Mouse (Mus musculus) lung, postnatal 0 days (tissue): Measurements from ENCODE around the gene Eps8l1. TPM values are rescaled to one million over a fixed set of nuclear protein-coding genes. Genes with fewer than 3 reads are reported as not detected.
A peak's percentile ranks its signal among the peaks of the same experiment; 100 is the strongest.
"Not testable (repeated sequence)": the region's sequence is repeated elsewhere in the genome, so short reads cannot be mapped to it uniquely, and the experiment has no call there.

Experiments used
- ATAC-seq: fragments of 200-750 bp; cut with Nextera tagmentation; 2 replicates; pipeline ENCODE4 v1.8.0; 2017; ENCODE audit warnings: moderate library complexity
- DNase-seq: peaks from one replicate; pipeline ENCODE4 v3.0.0-alpha.2; 2016; ENCODE audit warnings: low spot score
- H3K27ac ChIP-seq: fragments of 300-500 bp; sonication (generic); 2 replicates; pipeline ENCODE4 v1.5.1; 2014; ENCODE audit warnings: antibody characterized with exemption, mild to moderate bottlenecking, low read length, mixed read lengths
- H3K27me3 ChIP-seq: fragments of 300-500 bp; sonication (generic); replicated peaks from 2 replicates; pipeline ENCODE4 v1.6.1; 2014; ENCODE audit warnings: low read length, mixed read lengths; ENCODE audit not compliant: insufficient read depth
- H3K36me3 ChIP-seq: fragments of 300-500 bp; sonication (generic); 2 replicates; pipeline ENCODE4 v1.6.1; 2014; ENCODE audit warnings: low read length, mixed read lengths; ENCODE audit not compliant: insufficient read depth
- H3K4me1 ChIP-seq: fragments of 300-500 bp; sonication (generic); 2 replicates; pipeline ENCODE4 v1.6.1; 2014; ENCODE audit warnings: antibody characterized with exemption, low read depth, low read length, mixed read lengths; ENCODE audit not compliant: insufficient read depth
- H3K4me2 ChIP-seq: fragments of 300-500 bp; sonication (generic); replicated peaks from 2 replicates; pipeline ENCODE4 v1.6.1; 2014; ENCODE audit warnings: low read depth, mild to moderate bottlenecking, low read length, moderate library complexity, mixed read lengths
- H3K4me3 ChIP-seq: fragments of 300-500 bp; sonication (generic); 2 replicates; pipeline ENCODE4 v1.5.1; 2014; ENCODE audit warnings: low read depth, low read length
- H3K9ac ChIP-seq: fragments of 300-500 bp; sonication (generic); replicated peaks from 2 replicates; pipeline ENCODE4 v1.6.1; 2014; ENCODE audit warnings: low read depth, mild to moderate bottlenecking
- H3K9me3 ChIP-seq: fragments of 300-500 bp; sonication (generic); 2 replicates; pipeline ENCODE4 v1.6.1; 2016; ENCODE audit warnings: low read length, mixed read lengths
- CTCF ChIP-seq: IDR thresholded peaks from 2 replicates; pipeline ENCODE4 v1.5.1; 2016; ENCODE audit warnings: antibody characterized with exemption, mild to moderate bottlenecking
- EP300 ChIP-seq: IDR thresholded peaks from 2 replicates; pipeline ENCODE4 v1.6.1; 2016; ENCODE audit warnings: antibody characterized with exemption, mild to moderate bottlenecking, control low read depth
- WGBS: fragments of 180-500 bp; shearing (Covaris S2); extraction: QIAGEN DNeasy Blood & Tissue Kit; methylation state at CpG from one replicate; pipeline ENCODE4 v1.1.7; 2014; 5-methylcytosine and 5-hydroxymethylcytosine counted together
- polyA plus RNA-seq: library from polyadenylated mRNA; unstranded; fragments of >200 nt; fragmentation: Nextera tagmentation; extraction: Ambion mirVana; gene quantifications from 2 replicates; pipeline ENCODE4 v1.2.1, GENCODE M21; 2015

Eps8l1 gene
- 15.0 and 22.5 TPM in 2 replicates for polyA plus RNA-seq

DNA sequence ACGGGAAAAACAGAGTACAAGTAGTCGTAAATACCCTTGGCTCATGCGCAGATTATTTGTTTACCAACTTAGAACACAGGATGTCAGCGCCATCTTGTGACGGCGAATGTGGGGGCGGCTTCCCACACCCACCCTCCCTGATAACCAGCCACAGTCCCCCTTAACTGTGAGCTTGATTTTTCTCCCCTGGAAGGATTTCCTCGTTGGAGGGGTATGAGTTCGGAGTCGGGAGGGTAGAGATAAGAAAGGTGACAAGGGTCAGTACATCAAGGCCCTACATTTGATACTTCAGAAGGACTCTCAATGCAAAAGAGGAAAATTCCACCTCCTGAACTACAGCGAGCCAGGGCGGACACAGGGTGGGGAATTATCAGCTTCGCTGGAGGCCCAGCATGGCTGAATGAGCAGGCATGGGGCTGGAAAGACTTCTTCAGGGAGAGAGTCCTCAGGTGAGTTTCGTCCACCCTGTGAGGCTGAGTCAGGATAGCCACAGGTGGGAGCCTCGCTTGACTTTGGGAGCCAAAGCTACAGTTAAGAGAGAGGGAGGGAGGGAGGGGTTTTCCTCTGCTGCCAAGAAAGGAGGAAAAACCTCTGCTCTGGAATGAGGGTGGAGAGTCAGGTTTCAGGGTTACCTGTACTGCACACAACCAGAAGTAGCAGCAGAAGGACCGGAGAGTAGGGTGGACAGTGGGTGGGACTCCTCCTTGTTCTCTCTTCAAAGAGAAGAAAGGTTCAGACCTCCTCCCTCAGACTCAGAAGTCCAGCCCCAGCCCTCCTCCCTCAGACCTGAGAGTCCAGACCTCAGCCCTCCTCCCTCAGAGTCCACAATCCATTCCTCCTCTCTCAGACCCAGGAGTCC lies at the start of gene Eps8l1:
TSS of gene Eps8l1 (plus strand) at position 99 of the 859 bp plus-strand sequence.
- Histone ChIP-seq H3K9me3 (no peaks in the 10 kb centered on the region), H3K4me3 (peak within 1 kb of the TSS; percentile 31; the same call in 1 of the 2 replicates), H3K4me2 (peak within 1 kb of the TSS; percentile 44), H3K36me3 (no peaks in the 10 kb centered on the region), H3K4me1 (0 out of 2 replicates have a peak, but pooled peaks cover 4% of the 10 kb centered on the region), H3K9ac (peak within 1 kb of the TSS; percentile 50; the same call in 1 of the 2 replicates), H3K27me3 (no peaks in the 10 kb centered on the region), H3K27ac (peak within 1 kb of the TSS; percentile 91)
- ATAC-seq (peak; percentile 77), DNase-seq (peak; percentile 90)
- 0 out of 2 replicates have a peak, but pooled peaks have one; percentile 42 for TF ChIP-seq EP300
- TF ChIP-seq CTCF: no peak
- WGBS: 43% methylated on average over 13 of the region's 16 CpGs

DNA sequence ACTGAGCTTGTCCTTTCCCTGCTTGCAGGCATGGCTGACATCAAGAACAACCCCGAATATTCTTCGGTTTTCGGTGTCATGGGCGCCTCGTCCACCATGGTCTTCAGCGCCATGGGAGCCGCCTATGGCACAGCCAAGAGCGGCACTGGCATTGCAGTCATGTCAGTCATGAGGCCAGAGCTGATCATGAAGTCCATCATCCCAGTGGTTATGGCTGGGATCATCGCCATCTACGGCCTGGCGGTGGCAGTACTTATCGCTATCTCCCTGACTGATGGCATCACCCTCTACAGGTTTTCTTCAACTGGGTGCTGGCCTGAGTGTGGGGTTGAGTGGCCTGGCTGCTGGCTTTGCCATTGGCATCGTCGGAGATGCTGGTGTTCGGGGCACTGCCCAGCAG lies 48.1 kb upstream of the Eps8l1 start:
- not testable (repeated sequence) for H3K27me3 ChIP-seq, H3K9ac ChIP-seq, H3K9me3 ChIP-seq, H3K4me2 ChIP-seq, DNase-seq, H3K4me1 ChIP-seq, H3K27ac ChIP-seq, H3K4me3 ChIP-seq, H3K36me3 ChIP-seq, ATAC-seq
- 91% methylated on average over 15 of the region's 15 CpGs for WGBS

DNA sequence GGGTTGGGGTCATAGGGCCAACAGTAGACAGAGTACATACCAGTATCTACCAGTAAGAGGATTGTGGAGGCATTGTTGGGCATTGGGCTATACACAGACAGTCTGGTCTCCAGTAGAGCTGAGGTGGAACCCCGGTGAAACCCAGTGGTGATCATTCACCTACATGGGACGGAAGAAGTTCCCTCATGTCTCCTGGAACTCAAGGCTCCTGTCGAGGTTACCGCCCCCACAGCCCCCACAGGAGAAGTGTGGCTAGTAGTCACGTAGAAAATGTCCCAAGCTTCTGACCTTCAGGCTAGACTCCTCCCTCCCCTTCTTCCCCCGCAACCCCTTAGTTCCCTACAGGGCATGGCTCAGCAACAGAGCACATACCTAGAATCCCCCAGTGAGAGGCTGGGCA lies 40.8 kb upstream of the Eps8l1 start:
- no peak for DNase-seq

DNA sequence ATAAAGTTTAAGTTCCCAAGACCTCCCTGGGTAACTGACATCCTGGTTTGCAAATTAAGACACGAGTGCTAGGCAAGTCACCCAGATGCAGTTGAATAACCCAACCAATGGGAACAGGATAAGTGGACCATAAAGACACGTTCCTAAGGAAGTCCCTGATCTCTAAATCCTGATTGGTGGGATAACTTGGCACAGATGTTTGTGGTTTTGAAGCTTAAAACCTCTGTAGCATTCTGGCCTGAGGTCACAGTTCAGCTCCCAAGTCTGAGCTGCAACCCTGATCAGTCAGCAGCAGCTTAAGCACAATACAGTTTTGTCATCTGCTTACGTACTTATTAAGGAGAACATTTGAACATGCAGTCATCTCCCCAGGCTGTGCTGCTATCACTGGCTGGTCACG lies 40.2 kb upstream of the Eps8l1 start:
- no peak for DNase-seq
- TF ChIP-seq EP300 (no peak), CTCF (no peak)

More for the DNA sequence above, 40.8 kb upstream of the Eps8l1 start:
- Histone ChIP-seq H3K27me3 (no peaks in the 10 kb centered on the region), H3K4me2 (no peak overlapping the region), H3K4me1 (no peaks in the 10 kb centered on the region), H3K4me3 (no peak overlapping the region), H3K9ac (no peak overlapping the region), H3K36me3 (no peaks in the 10 kb centered on the region), H3K9me3 (no peaks in the 10 kb centered on the region), H3K27ac (no peak overlapping the region)
- no peak for TF ChIP-seq EP300
- TF ChIP-seq CTCF: no peak
- no peak for ATAC-seq
- 78% methylated on average over 6 of the region's 6 CpGs for WGBS

DNA sequence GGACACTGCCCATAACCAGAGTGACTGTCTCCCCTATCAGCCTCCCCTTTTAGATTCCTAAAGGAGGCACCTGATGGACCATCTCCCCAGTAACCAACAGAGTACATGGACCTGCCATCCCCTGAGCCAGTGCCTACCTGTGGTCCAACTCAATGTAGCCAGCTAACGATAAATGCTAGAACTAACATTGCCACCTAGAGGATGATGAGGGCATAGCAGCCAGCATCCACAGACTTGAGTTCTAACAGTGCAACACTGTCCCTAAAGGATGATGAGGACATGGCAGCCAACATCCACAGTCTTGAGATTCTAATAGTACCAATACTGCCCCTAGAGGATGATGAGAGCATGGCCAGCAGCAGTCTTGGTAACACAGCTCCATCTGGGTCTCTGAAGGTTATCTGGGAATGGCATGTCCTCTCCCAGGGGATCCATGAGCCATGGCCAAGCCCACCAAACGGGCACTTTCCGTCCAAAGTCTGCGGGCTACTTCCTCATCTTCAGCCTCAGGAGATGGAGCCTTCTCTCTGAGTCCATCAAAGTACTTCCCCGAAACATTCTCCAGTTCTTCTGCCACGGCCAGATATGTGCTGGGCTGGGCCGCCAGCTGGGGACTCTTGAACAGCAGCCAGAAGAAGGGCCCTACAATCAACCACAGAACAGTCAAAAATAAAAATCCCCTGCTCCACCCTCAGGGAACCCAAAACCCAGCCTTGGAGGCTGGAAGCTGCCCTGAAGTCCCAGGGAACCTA lies 33.1 kb upstream of the Eps8l1 start:
- Histone ChIP-seq H3K4me2 (no peak overlapping the region), H3K4me1 (no peaks in the 10 kb centered on the region), H3K36me3 (peaks cover 14% of the 10 kb centered on the region; the same call in 1 of the 2 replicates), H3K4me3 (no peak overlapping the region), H3K27ac (no peak overlapping the region), H3K9me3 (no peaks in the 10 kb centered on the region), H3K27me3 (no peaks in the 10 kb centered on the region), H3K9ac (no peak overlapping the region)
- WGBS: 62% methylated on average over 7 of the region's 7 CpGs
- peak; percentile 100 for TF ChIP-seq CTCF
- TF ChIP-seq EP300: no peak
- DNase-seq: peak; percentile 97
- peak; percentile 96 for ATAC-seq

More for the DNA sequence above, 40.2 kb upstream of the Eps8l1 start:
- H3K4me1 ChIP-seq: no peaks in the 10 kb centered on the region
- H3K27ac ChIP-seq: no peak overlapping the region
- 49% methylated on average over 4 of the region's 4 CpGs for WGBS
- H3K9ac ChIP-seq: no peak overlapping the region
- no peaks in the 10 kb centered on the region for H3K9me3 ChIP-seq
- no peak overlapping the region for H3K4me3 ChIP-seq
- H3K36me3 ChIP-seq: 0 out of 2 replicates have a peak, but pooled peaks cover 5% of the 10 kb centered on the region
- ATAC-seq: no peak
- no peak overlapping the region for H3K4me2 ChIP-seq
- H3K27me3 ChIP-seq: no peaks in the 10 kb centered on the region

DNA sequence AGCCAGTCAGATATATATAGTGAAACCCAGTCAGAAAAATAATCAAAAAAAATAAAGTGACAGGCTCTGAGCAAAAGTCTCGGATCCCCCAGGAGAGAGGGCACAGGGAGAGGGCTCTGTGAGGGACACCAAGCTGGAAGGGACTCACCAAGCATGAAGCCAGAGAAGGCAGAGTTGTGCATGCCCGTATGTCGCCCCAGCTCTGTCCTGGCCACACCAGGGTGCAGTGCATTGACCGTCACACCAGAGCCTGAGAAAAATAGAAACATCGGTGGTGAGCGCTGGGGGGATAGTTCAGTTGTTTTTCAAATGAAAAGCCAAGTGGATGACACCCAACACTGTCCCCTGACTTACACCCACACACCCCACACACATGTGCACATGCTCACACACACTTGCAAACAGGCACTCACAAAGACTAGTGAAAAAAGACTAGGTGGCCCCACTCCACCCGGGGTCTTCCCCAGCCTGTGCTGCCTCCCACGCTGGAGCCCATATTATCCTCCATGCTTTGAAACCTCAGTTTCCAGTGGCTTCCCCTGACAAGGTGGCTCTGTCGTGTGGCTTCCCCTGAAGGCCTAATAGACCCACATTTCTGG lies 30.1 kb upstream of the Eps8l1 start:
- 93% methylated on average over 9 of the region's 9 CpGs for WGBS
- Histone ChIP-seq H3K9me3 (no peaks in the 10 kb centered on the region), H3K4me2 (no peak overlapping the region), H3K36me3 (peaks cover 12% of the 10 kb centered on the region; the same call in 1 of the 2 replicates), H3K4me3 (no peak overlapping the region), H3K27ac (no peak overlapping the region), H3K27me3 (no peaks in the 10 kb centered on the region), H3K9ac (no peak overlapping the region), H3K4me1 (no peaks in the 10 kb centered on the region)
- TF ChIP-seq EP300 (no peak), CTCF (no peak)
- ATAC-seq (no peak), DNase-seq (no peak)
